12 mouse cellular contexts compared by ENCODE assay signal in genomic region chr2:180427073-180427472, GRCm38 (mm10). TPM values are rescaled to one million over a fixed set of nuclear protein-coding genes. Genes with fewer than 3 reads are reported as not detected.
DNase-seq lines count a peak whose midpoint lies in the region; ATAC-seq lines count a peak whose summit lies in the region.
"Had no signal": no experiment of that assay in that cellular context is flagged by ENCODE, and none has a peak within 500 bp of the region (broad histone marks: within the 10 kb centered on the region; RNA-seq: fewer than 3 reads in every experiment).

No protein-coding gene starts in this region.

- no peak overlapping the region for H3K27ac ChIP-seq in hindbrain, embryonic 15.5 days (replicated peaks)
- H3K27ac ChIP-seq in hindbrain, embryonic 10.5 days: no peak overlapping the region
- H3K27ac ChIP-seq: neural tube, embryonic 15.5 days had no signal

- WGBS in hindbrain, embryonic 15.5 days: 54% methylated on average over 8 of the region's 8 CpGs
- WGBS in hindbrain, embryonic 10.5 days: 68% methylated on average over 8 of the region's 8 CpGs

- H3K4me2 ChIP-seq in hindbrain, embryonic 15.5 days: no peak overlapping the region
- H3K4me2 ChIP-seq: neural tube, embryonic 15.5 days had no signal

- no peaks in the 10 kb centered on the region for H3K9me3 ChIP-seq in hindbrain, embryonic 15.5 days
- H3K9me3 ChIP-seq in hindbrain, embryonic 10.5 days: no peaks in the 10 kb centered on the region
- H3K9me3 ChIP-seq: neural tube, embryonic 15.5 days had no signal

- H3K4me1 ChIP-seq in hindbrain, embryonic 15.5 days (replicated peaks): peaks cover 11% of the 10 kb centered on the region; the same call in 1 of the 2 replicates
- H3K4me1 ChIP-seq in hindbrain, embryonic 10.5 days (replicated peaks): 0 out of 2 replicates have a peak, but pooled peaks cover 4% of the 10 kb centered on the region

- H3K27me3 ChIP-seq in hindbrain, embryonic 15.5 days: no peaks in the 10 kb centered on the region
- 0 out of 2 replicates have a peak, but pooled peaks cover 4% of the 10 kb centered on the region for H3K27me3 ChIP-seq in hindbrain, embryonic 10.5 days (ENCODE audit: insufficient read depth, poor library complexity, severe bottlenecking)
- H3K27me3 ChIP-seq: neural tube, embryonic 15.5 days had no signal

- no peaks in the 10 kb centered on the region for H3K36me3 ChIP-seq in hindbrain, embryonic 15.5 days
- H3K36me3 ChIP-seq in hindbrain, embryonic 10.5 days: no peaks in the 10 kb centered on the region
- H3K36me3 ChIP-seq: neural tube, embryonic 15.5 days had no signal

- 0 out of 2 replicates have a peak, but pooled peaks have one; percentile 35 for ATAC-seq in hindbrain, embryonic 15.5 days (ENCODE audit: low FRiP score, low read depth)

- no peak overlapping the region for H3K4me3 ChIP-seq in hindbrain, embryonic 15.5 days
- H3K4me3 ChIP-seq in hindbrain, embryonic 10.5 days: no peak overlapping the region
- H3K4me3 ChIP-seq: neural tube, embryonic 15.5 days had no signal

- DNase-seq in hindbrain, embryonic 10.5 days (ENCODE audit: low spot score): no peak
- peak; percentile 21 for DNase-seq in cerebellum, adult 9-10 months
- DNase-seq in layer of hippocampus, adult 18-20 months (ENCODE audit: low spot score in 2 of 2): peak; percentile 78 to 91
- DNase-seq in right cerebral cortex, adult 2 months (ENCODE audit: low spot score in 2 of 2): peak; percentile 60 to 64
- no peak for DNase-seq in thymus, postnatal 14 days
- no peak for DNase-seq in ovary, postnatal 14 days (ENCODE audit: low spot score)
- no peak for DNase-seq in liver
- DNase-seq: kidney, postnatal 25 days; lung, postnatal 10 days had no signal

- H3K9ac ChIP-seq in hindbrain, embryonic 15.5 days: no peak overlapping the region
- H3K9ac ChIP-seq: neural tube, embryonic 15.5 days had no signal

RNA-seq across cellular contexts. Expression of gene Slco4a1, which starts 29.0 kb away (rescaled TPM):
- polyA plus RNA-seq in hindbrain, embryonic 15.5 days (2015; fragmentation: Nextera tagmentation; extraction: Ambion mirVana): 1.9 and 2.2 TPM in 2 replicates
- 7.6 and 8.7 TPM in 2 replicates for polyA plus RNA-seq in hindbrain, embryonic 10.5 days (2016; fragmentation: Nextera tagmentation; extraction: Ambion mirVana)
- total RNA-seq in layer of hippocampus, adult 18-20 months (2021): 1 to 10 TPM; 1.3 to 1.8 TPM
- total RNA-seq: MEL had no signal

Comparison
In these comparisons a context has a peak if more than half of its experiments do, and no peak if none do; other contexts are left out.
1. DNase-seq: peak in cerebellum, adult 9-10 months (single experiment), layer of hippocampus, adult 18-20 months (2 of 2) and right cerebral cortex, adult 2 months (2 of 2); none in hindbrain, embryonic 10.5 days (single experiment), thymus, postnatal 14 days (single experiment), ovary, postnatal 14 days (single experiment) and liver (single experiment).